Mouse (Mus musculus) forebrain, embryonic 12.5 days (tissue): ENCODE measurements around the gene Ablim1. TPM values are rescaled to one million over a fixed set of nuclear protein-coding genes. Genes with fewer than 3 reads are reported as not detected.

Experiments
- ATAC-seq: fragments of 200-750 bp; cut with Nextera tagmentation; 2 replicates; pipeline ENCODE4 v1.8.0; 2017; ENCODE audit warnings: moderate TSS enrichment; ENCODE audit not compliant: low FRiP score
- H3K27ac ChIP-seq: fragments of 300-500 bp; sonication (generic); 2 replicates; pipeline ENCODE4 v1.5.1; 2016; ENCODE audit warnings: mild to moderate bottlenecking
- H3K27me3 ChIP-seq: fragments of 300-500 bp; sonication (generic); 2 replicates; pipeline ENCODE4 v1.6.1; 2016; ENCODE audit warnings: mild to moderate bottlenecking
- H3K36me3 ChIP-seq: fragments of 300-500 bp; sonication (generic); replicated peaks from 2 replicates; pipeline ENCODE4 v1.6.1; 2016; ENCODE audit warnings: mild to moderate bottlenecking
- H3K4me1 ChIP-seq: fragments of 300-500 bp; sonication (generic); 2 replicates; pipeline ENCODE4 v1.6.1; 2016
- H3K4me2 ChIP-seq: fragments of 300-500 bp; sonication (generic); 2 replicates; pipeline ENCODE4 v1.6.1; 2016; ENCODE audit warnings: mild to moderate bottlenecking, moderate library complexity
- H3K4me3 ChIP-seq: fragments of 300-500 bp; sonication (generic); replicated peaks from 2 replicates; pipeline ENCODE4 v1.5.1; 2016; ENCODE audit warnings: mild to moderate bottlenecking
- H3K9ac ChIP-seq: fragments of 300-500 bp; sonication (generic); 2 replicates; pipeline ENCODE4 v1.6.1; 2016; ENCODE audit warnings: mild to moderate bottlenecking
- H3K9me3 ChIP-seq: fragments of 300-500 bp; sonication (generic); 2 replicates; pipeline ENCODE4 v1.6.1; 2016
- WGBS: fragments of 180-500 bp; shearing (Covaris S2); methylation state at CpG from one replicate; pipeline ENCODE4 v1.1.7; 2016; 5-methylcytosine and 5-hydroxymethylcytosine counted together
- polyA plus RNA-seq: library from polyadenylated mRNA; unstranded; fragments of >200 nt; fragmentation: Nextera tagmentation; extraction: Ambion mirVana; gene quantifications from 2 replicates; pipeline ENCODE4 v1.2.1, GENCODE M21; 2016

Ablim1 gene
- polyA plus RNA-seq, 1 experiment from 2014 or later: 17.7 TPM

DNA sequence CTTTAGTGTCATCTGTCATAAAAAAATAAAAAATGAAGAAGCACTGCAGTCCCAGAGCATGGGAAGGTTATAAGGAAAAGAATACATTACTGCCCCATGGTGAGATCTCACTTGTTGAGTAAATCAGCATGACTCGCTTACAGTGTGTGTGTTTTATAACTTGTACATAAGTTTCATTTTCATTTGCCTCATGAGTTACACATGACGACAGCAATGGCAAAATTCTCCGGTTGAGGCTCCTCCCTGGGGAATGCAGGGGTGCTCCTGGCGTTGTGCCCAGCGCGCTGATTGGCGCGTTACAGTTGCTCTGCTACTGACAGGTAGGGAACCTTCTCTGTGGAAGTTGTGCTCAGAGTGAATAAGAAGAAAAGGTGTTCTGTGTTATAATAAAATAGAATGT, 71.1 kb downstream of the Ablim1 start:
- no peak overlapping the region for H3K9ac ChIP-seq
- no peak for ATAC-seq
- no peaks in the 10 kb centered on the region for H3K36me3 ChIP-seq
- H3K4me3 ChIP-seq: no peak overlapping the region
- no peak overlapping the region for H3K4me2 ChIP-seq
- H3K9me3 ChIP-seq: no peaks in the 10 kb centered on the region
- no peak overlapping the region for H3K27ac ChIP-seq
- 86% methylated on average over 8 of the region's 8 CpGs for WGBS
- 0 out of 2 replicates have a peak, but pooled peaks cover 3% of the 10 kb centered on the region for H3K27me3 ChIP-seq
- H3K4me1 ChIP-seq: no peaks in the 10 kb centered on the region

DNA sequence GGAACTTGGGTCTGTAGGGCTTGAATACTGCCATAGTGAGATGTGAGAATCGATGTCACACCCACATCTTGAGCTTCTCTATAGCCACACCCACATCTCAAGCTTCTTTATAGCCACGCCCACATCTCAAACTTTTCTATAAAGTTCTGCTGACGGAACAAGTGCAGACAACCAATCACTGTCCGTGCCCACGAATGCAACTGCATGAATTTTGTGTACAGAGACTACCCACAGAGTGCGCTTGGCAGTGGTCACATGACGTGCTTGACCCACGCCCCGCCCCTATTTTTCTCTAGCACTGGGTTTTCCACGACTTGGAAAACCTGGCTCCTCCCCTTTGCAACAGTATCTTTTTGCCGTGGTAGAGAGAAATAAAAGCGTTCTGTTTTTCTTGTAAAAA, 71.5 kb downstream of the Ablim1 start:
- Histone ChIP-seq H3K4me3 (no peak overlapping the region), H3K4me1 (no peaks in the 10 kb centered on the region), H3K36me3 (no peaks in the 10 kb centered on the region), H3K4me2 (no peak overlapping the region), H3K9me3 (no peaks in the 10 kb centered on the region), H3K9ac (no peak overlapping the region), H3K27ac (no peak overlapping the region), H3K27me3 (0 out of 2 replicates have a peak, but pooled peaks cover 3% of the 10 kb centered on the region)
- WGBS: 84% methylated on average over 12 of the region's 12 CpGs
- ATAC-seq: no peak

DNA sequence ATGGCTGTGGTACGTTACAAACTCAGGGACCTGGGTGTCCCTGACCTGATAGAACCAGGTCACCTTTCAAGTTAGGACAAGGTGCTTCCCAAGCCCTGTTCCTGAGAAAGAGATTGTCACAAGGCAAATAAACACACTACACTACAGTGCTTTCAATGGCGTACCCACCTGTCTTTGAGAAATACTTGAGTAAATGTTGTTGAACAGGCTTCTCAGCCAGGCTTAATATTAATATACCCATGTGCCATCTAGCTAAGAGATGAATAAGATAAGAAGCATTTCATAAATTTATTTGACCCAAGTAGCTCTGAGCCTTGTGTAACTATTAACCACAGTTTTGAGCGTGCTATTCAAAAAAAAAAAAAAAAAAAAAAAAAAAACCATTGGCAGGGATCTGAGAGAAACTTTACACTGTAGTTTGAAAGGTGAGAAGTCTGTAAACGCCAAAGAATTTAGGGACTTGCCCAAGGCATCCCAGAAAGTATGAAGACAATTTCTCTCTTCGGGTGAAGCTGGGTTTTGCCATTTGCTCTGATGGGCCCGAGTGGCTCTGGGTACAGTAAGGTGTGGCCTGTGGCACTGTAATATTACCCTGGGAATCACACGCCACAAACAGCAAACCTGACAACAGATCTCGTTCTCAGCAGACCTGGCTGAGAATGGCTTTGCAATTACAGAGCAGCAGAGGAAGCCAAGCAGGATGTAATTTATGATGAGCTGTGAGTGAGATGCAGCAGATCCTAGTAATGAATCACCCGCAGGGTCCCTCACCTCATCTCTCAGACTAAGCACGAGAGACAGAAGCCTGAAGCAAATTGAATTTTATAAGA, 73.1 kb downstream of the Ablim1 start:
- Histone ChIP-seq H3K9me3 (no peaks in the 10 kb centered on the region), H3K4me1 (0 out of 2 replicates have a peak, but pooled peaks cover 4% of the 10 kb centered on the region), H3K27ac (no peak overlapping the region), H3K36me3 (no peaks in the 10 kb centered on the region), H3K4me3 (no peak overlapping the region), H3K9ac (no peak overlapping the region), H3K27me3 (0 out of 2 replicates have a peak, but pooled peaks cover 3% of the 10 kb centered on the region), H3K4me2 (no peak overlapping the region)
- no peak for ATAC-seq
- WGBS: 80% methylated on average over 10 of the region's 10 CpGs

DNA sequence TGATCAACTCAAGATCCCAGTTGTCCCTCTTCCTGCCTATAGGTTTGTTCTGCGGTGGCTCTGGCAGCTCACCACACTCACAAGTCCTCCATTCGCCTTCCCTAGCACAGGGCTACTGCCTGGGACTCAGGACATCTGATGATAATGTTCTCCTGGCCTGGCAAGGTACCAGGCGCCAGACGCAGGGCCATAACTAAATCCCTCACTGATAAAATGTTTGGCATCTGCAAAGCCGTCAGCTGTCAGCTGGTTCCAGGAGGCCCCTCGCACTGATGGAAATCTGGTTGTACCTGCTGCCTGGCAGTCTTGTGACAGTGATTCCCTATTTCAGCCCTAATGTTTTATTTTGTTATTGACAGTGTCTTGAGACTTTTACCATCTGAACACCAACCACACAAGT, 74.5 kb downstream of the Ablim1 start:
- H3K27ac ChIP-seq: no peak overlapping the region
- 0 out of 2 replicates have a peak, but pooled peaks cover 3% of the 10 kb centered on the region for H3K27me3 ChIP-seq
- ATAC-seq: no peak
- 0 out of 2 replicates have a peak, but pooled peaks cover 6% of the 10 kb centered on the region for H3K4me1 ChIP-seq
- no peaks in the 10 kb centered on the region for H3K9me3 ChIP-seq
- no peak overlapping the region for H3K4me3 ChIP-seq
- H3K36me3 ChIP-seq: no peaks in the 10 kb centered on the region
- no peak overlapping the region for H3K4me2 ChIP-seq
- 90% methylated on average over 6 of the region's 6 CpGs for WGBS
- no peak overlapping the region for H3K9ac ChIP-seq

GRCm38 (mm10) chr19:57239176-57239784, 75.4 kb downstream of the Ablim1 start:
- 0 out of 2 replicates have a peak, but pooled peaks cover 3% of the 10 kb centered on the region for H3K27me3 ChIP-seq
- no peaks in the 10 kb centered on the region for H3K36me3 ChIP-seq
- H3K4me2 ChIP-seq: no peak overlapping the region
- no peaks in the 10 kb centered on the region for H3K9me3 ChIP-seq
- no peak overlapping the region for H3K9ac ChIP-seq
- WGBS: 86% methylated on average over 11 of the region's 11 CpGs
- H3K4me1 ChIP-seq: 0 out of 2 replicates have a peak, but pooled peaks cover 6% of the 10 kb centered on the region
- H3K4me3 ChIP-seq: no peak overlapping the region
- H3K27ac ChIP-seq: no peak overlapping the region
- ATAC-seq: no peak

GRCm38 (mm10) chr19:57238461-57238860, 76.3 kb downstream of the Ablim1 start:
- no peak for ATAC-seq
- H3K27ac ChIP-seq: no peak overlapping the region
- no peak overlapping the region for H3K4me3 ChIP-seq
- no peaks in the 10 kb centered on the region for H3K9me3 ChIP-seq
- 0 out of 2 replicates have a peak, but pooled peaks cover 3% of the 10 kb centered on the region for H3K27me3 ChIP-seq
- H3K36me3 ChIP-seq: no peaks in the 10 kb centered on the region
- H3K4me2 ChIP-seq: no peak overlapping the region
- no peak overlapping the region for H3K9ac ChIP-seq
- H3K4me1 ChIP-seq: 0 out of 2 replicates have a peak, but pooled peaks cover 6% of the 10 kb centered on the region
- 71% methylated on average over 7 of the region's 7 CpGs for WGBS

- 75% methylated on average over 6 of the region's 6 CpGs for WGBS
- 0 out of 2 replicates have a peak, but pooled peaks cover 3% of the 10 kb centered on the region for H3K27me3 ChIP-seq
- H3K9me3 ChIP-seq: no peaks in the 10 kb centered on the region
- no peaks in the 10 kb centered on the region for H3K36me3 ChIP-seq
- H3K27ac ChIP-seq: no peak overlapping the region
- H3K4me2 ChIP-seq: no peak overlapping the region
- no peak overlapping the region for H3K9ac ChIP-seq
- ATAC-seq: no peak
- H3K4me1 ChIP-seq: 0 out of 2 replicates have a peak, but pooled peaks cover 6% of the 10 kb centered on the region
- H3K4me3 ChIP-seq: no peak overlapping the region
Measured at GRCm38 (mm10) chr19:57237534-57237933, 77.2 kb downstream of the Ablim1 start.

- no peak for ATAC-seq
- no peak overlapping the region for H3K4me2 ChIP-seq
- WGBS: 76% methylated on average over 15 of the region's 15 CpGs
Measured at GRCm38 (mm10) chr19:57236647-57237046, 78.1 kb downstream of the Ablim1 start.

DNA sequence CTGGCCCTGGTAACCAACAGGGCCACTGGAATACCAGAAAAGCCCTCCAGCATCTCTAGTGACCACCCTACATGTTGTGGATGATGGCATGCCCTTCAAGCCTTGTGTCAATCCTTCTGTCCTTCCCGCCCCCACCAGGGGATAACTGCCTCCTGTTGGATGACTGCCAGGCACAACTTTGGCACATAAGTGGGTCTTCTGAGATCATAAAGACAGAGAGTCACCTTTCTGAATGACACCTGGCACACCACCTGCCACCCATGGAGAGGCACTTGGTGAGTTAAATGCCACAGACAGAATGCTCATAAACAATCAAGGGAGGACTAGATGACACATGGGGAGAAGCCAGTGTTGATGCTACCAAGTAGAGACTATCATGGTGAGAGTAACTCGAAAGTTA, 78.8 kb downstream of the Ablim1 start:
- Histone ChIP-seq H3K9ac (no peak overlapping the region), H3K27me3 (0 out of 2 replicates have a peak, but pooled peaks cover 3% of the 10 kb centered on the region), H3K27ac (no peak overlapping the region), H3K36me3 (no peaks in the 10 kb centered on the region), H3K9me3 (no peaks in the 10 kb centered on the region), H3K4me1 (0 out of 2 replicates have a peak, but pooled peaks cover 6% of the 10 kb centered on the region), H3K4me2 (no peak overlapping the region), H3K4me3 (no peak overlapping the region)
- ATAC-seq: no peak
- 95% methylated on average over 2 of the region's 2 CpGs for WGBS

More at GRCm38 (mm10) chr19:57236647-57237046, 78.1 kb downstream of the Ablim1 start:
- H3K27me3 ChIP-seq: 0 out of 2 replicates have a peak, but pooled peaks cover 3% of the 10 kb centered on the region
- H3K9me3 ChIP-seq: no peaks in the 10 kb centered on the region
- no peak overlapping the region for H3K9ac ChIP-seq
- H3K4me3 ChIP-seq: no peak overlapping the region
- H3K36me3 ChIP-seq: no peaks in the 10 kb centered on the region
- no peak overlapping the region for H3K27ac ChIP-seq
- H3K4me1 ChIP-seq: 0 out of 2 replicates have a peak, but pooled peaks cover 6% of the 10 kb centered on the region

DNA sequence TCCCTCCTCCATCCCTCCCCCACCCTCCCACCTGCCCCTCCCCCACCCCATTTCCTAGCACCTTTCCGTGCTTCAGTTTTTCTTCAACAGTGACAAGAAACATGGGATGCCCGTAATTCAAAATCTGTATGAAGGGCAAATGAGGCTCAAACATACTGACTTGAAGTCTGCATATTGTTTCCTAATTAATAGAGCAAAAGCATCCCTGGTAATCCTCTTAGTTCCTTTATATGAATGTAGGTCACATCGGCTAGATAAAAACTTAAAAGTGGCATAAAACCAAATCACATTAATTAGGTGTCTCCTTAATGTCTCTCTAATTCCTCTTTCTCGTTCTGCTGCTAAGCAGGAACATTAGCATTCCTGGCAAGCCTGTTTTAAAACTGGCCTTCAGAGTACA, 83.7 kb downstream of the Ablim1 start:
- Histone ChIP-seq H3K27ac (no peak overlapping the region), H3K27me3 (no peaks in the 10 kb centered on the region), H3K4me2 (no peak overlapping the region), H3K9ac (no peak overlapping the region), H3K36me3 (no peaks in the 10 kb centered on the region), H3K4me1 (no peaks in the 10 kb centered on the region), H3K9me3 (no peaks in the 10 kb centered on the region), H3K4me3 (no peak overlapping the region)
- 45% methylated on average over 4 of the region's 4 CpGs for WGBS
- no peak for ATAC-seq

- no peaks in the 10 kb centered on the region for H3K27me3 ChIP-seq
- H3K4me2 ChIP-seq: no peak overlapping the region
- no peaks in the 10 kb centered on the region for H3K9me3 ChIP-seq
- H3K4me1 ChIP-seq: no peaks in the 10 kb centered on the region
- no peak for ATAC-seq
- 96% methylated on average over 3 of the region's 3 CpGs for WGBS
- no peak overlapping the region for H3K27ac ChIP-seq
- no peak overlapping the region for H3K4me3 ChIP-seq
- no peaks in the 10 kb centered on the region for H3K36me3 ChIP-seq
- no peak overlapping the region for H3K9ac ChIP-seq
Measured at GRCm38 (mm10) chr19:57229161-57229560, 85.6 kb downstream of the Ablim1 start.

DNA sequence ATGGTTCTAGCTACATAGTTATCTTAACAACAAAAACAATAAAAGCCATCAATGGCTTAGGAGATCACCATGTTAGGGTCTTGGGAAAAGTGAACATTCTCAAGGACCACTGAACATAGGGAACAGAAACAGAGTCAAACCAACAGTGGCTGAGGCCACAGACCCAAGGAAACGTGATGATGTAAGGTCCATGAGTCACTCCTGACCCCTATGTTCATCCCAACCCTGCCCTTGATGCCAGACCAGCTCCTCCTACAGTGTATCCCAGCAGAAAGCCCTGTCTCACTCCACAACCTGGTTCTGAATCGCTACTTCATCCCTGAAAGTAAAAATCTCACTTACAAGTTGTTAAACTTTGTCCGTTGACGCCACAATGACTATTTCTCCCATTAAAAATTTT, 86.1 kb downstream of the Ablim1 start:
- H3K36me3 ChIP-seq: no peaks in the 10 kb centered on the region
- no peaks in the 10 kb centered on the region for H3K4me1 ChIP-seq
- H3K4me3 ChIP-seq: no peak overlapping the region
- H3K9me3 ChIP-seq: no peaks in the 10 kb centered on the region
- ATAC-seq: no peak
- H3K4me2 ChIP-seq: no peak overlapping the region
- no peaks in the 10 kb centered on the region for H3K27me3 ChIP-seq
- WGBS: 88% methylated on average over 4 of the region's 4 CpGs
- H3K27ac ChIP-seq: no peak overlapping the region
- no peak overlapping the region for H3K9ac ChIP-seq
